Mouse (Mus musculus) neural tube, embryonic 14.5 days (tissue): ENCODE measurements around the gene Ttc28. TPM values are rescaled to one million over a fixed set of nuclear protein-coding genes. Genes with fewer than 3 reads are reported as not detected.

Experiments used
- ATAC-seq: fragments of 200-750 bp; cut with Nextera tagmentation; 2 replicates; pipeline ENCODE4 v1.8.0; 2017; ENCODE audit warnings: low read depth, mild to moderate bottlenecking, moderate TSS enrichment, moderate library complexity
- H3K27ac ChIP-seq: fragments of 300-500 bp; sonication (generic); 2 replicates; pipeline ENCODE4 v1.5.1; 2014; ENCODE audit warnings: low read depth, mild to moderate bottlenecking, control low read depth, low read length, moderate library complexity, mixed read lengths
- H3K27me3 ChIP-seq: fragments of 300-500 bp; sonication (generic); 2 replicates; pipeline ENCODE4 v1.6.1; 2014; ENCODE audit warnings: low read length; ENCODE audit not compliant: control insufficient read depth, insufficient read depth
- H3K36me3 ChIP-seq: fragments of 300-500 bp; sonication (generic); 2 replicates; pipeline ENCODE4 v1.6.1; 2014; ENCODE audit warnings: low read length, mixed read lengths; ENCODE audit not compliant: control insufficient read depth, insufficient read depth
- H3K4me1 ChIP-seq: fragments of 300-500 bp; sonication (generic); 2 replicates; pipeline ENCODE4 v1.6.1; 2014; ENCODE audit warnings: low read length; ENCODE audit not compliant: control insufficient read depth, insufficient read depth
- H3K4me2 ChIP-seq: fragments of 300-500 bp; sonication (generic); 2 replicates; pipeline ENCODE4 v1.6.1; 2014; ENCODE audit warnings: mild to moderate bottlenecking, low read depth, low read length, control low read depth
- H3K4me3 ChIP-seq: fragments of 300-500 bp; sonication (generic); 2 replicates; pipeline ENCODE4 v1.5.1; 2014; ENCODE audit warnings: low read depth, low read length, control low read depth, mixed read lengths
- H3K9ac ChIP-seq: fragments of 300-500 bp; sonication (generic); replicated peaks from 2 replicates; pipeline ENCODE4 v1.6.1; 2014; ENCODE audit warnings: low read depth, mild to moderate bottlenecking, control low read depth, low read length, mixed read lengths
- H3K9me3 ChIP-seq: fragments of 300-500 bp; sonication (generic); 2 replicates; pipeline ENCODE4 v1.6.1; 2016; ENCODE audit warnings: low read length; ENCODE audit not compliant: control insufficient read depth
- WGBS: fragments of 180-500 bp; shearing (Covaris S2); extraction: QIAGEN DNeasy Blood & Tissue Kit; methylation state at CpG from one replicate; pipeline ENCODE4 v1.1.7; 2014; 5-methylcytosine and 5-hydroxymethylcytosine counted together
- polyA plus RNA-seq: library from polyadenylated mRNA; unstranded; fragments of >200 nt; fragmentation: Nextera tagmentation; extraction: Ambion mirVana; gene quantifications from 2 replicates; pipeline ENCODE4 v1.2.1, GENCODE M21; 2014

Gene Ttc28
- polyA plus RNA-seq, 1 experiment from 2014 or later, result 37.6 TPM

DNA sequence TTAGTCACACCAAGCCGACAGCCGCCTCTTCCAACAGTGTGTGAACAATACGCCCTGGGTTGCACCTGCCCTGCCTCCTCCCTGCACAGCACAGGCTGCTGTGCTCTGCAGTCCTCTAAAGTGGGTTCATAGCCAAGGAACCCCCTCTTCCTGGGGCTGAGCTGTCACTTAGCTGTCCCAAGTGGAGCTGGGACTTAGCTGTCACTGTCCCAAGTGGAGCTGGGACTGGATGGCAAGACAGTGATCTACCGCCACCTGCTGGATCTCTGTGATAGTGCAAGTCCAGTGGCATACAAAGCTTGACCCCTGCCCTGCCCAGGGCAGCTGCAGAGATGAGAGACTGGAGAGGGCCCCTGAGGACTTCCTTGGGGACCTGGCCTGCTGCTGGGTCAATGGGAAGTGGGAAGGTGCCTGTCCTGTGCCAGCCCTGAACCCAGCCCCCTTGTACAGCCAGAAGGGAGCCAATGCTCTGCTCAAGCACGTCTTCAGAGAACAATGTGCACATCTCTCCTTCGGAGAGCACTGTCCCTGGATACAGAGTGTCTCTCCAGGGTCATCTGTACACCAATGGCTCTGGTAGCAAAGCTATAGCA lies 390.1 kb downstream of the Ttc28 start:
- no peaks in the 10 kb centered on the region for H3K4me1 ChIP-seq

DNA sequence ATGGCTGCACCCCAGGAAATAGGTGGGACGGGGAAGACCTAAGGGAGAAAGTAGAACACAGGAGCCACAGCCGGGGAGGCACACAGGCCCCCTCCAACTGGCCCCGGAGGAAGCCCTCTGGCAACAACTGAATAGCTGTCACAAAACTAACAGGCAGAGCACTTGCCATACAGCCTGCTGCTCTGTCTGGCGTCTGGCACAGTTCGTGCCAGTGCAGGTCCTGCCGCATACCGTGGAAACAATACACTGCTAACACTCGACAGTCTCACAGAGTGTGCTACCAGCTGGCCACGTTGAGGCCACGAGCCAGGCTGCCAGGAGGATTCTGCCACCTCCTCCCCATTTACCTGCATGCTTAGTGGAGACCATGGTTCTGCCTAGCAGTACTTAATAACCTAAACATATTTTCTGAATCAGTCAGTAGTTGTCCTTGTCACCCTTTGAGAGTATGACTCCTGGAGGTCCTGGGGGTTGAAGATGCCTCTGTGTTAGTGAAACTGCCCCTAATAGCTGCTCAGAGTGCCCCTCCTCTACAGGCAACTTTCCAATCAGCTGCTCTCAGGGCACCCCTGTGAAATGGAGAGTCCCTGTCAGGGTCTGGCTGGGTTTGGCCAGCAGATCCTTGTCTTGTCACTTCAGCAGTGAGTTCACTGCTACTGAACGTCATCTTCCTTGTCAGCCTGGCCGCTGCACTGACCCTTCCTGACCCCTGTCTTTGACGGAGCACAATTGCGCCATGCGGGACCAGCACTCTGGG lies 390.8 kb downstream of the Ttc28 start:
- peaks cover 19% of the 10 kb centered on the region for H3K36me3 ChIP-seq
- no peaks in the 10 kb centered on the region for H3K4me1 ChIP-seq
- no peak overlapping the region for H3K4me3 ChIP-seq
- H3K9me3 ChIP-seq, result no peaks in the 10 kb centered on the region
- 56% methylated on average over 15 of the region's 15 CpGs for WGBS
- peak; percentile 29; the same call in 1 of the 2 replicates for ATAC-seq
- no peak overlapping the region for H3K27ac ChIP-seq
- H3K27me3 ChIP-seq, result no peaks in the 10 kb centered on the region
- no peak overlapping the region for H3K4me2 ChIP-seq
- no peak overlapping the region for H3K9ac ChIP-seq

More for the DNA sequence above, 390.1 kb downstream of the Ttc28 start:
- peak; percentile 14; the same call in 1 of the 2 replicates for ATAC-seq
- no peaks in the 10 kb centered on the region for H3K9me3 ChIP-seq
- 61% methylated on average over 6 of the region's 6 CpGs for WGBS
- H3K36me3 ChIP-seq, result peaks cover 19% of the 10 kb centered on the region
- H3K27ac ChIP-seq, result no peak overlapping the region
- no peak overlapping the region for H3K4me2 ChIP-seq
- H3K4me3 ChIP-seq, result no peak overlapping the region
- H3K27me3 ChIP-seq, result no peaks in the 10 kb centered on the region
- no peak overlapping the region for H3K9ac ChIP-seq

DNA sequence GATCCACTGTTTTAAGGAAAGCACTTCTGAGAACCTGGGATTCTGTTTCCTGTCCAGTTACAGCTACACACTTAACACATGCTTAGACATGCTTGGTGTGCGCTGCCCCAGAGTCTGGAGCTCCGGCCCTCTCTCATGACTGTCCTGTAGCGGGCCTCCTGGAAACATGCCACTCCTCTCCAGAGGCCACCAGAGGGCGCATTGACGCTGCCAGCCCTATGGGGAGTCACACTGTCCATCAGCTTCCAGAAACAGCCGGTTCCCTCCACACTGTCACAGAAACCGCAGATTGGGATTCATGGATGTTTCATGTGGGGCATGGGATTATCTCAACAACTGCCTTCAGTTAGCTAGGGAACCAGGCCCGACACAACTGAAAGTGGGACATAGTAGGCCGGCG lies 394.0 kb downstream of the Ttc28 start:
- no peak overlapping the region for H3K9ac ChIP-seq
- 32% methylated on average over 10 of the region's 10 CpGs for WGBS
- no peaks in the 10 kb centered on the region for H3K9me3 ChIP-seq
- no peak overlapping the region for H3K4me3 ChIP-seq
- H3K27me3 ChIP-seq, result no peaks in the 10 kb centered on the region
- H3K4me2 ChIP-seq, result no peak overlapping the region
- ATAC-seq, result peak; percentile 63; the same call in 1 of the 2 replicates
- H3K36me3 ChIP-seq, result peaks cover 26% of the 10 kb centered on the region
- H3K4me1 ChIP-seq, result no peaks in the 10 kb centered on the region
- H3K27ac ChIP-seq, result no peak overlapping the region

DNA sequence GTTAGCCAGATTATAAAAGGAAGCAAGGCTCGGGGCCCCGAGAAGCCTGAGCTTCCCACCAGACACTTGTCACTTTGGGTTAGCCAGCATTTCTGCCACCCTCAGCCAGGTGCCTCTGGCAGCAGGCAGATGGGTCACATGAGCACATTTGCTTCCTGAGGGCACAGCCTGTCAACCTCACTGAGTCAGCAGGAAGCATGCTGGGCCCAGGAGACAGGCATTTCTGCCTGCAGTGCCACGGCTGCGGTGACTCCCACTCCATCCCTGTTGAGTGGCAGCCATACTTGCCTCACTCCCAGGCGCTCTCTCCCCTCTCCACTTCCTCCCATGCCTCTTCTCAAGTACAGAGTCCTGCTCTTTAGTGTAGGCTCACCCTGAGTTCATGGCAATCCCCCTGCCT lies 395.3 kb downstream of the Ttc28 start:
- no peaks in the 10 kb centered on the region for H3K9me3 ChIP-seq
- H3K4me1 ChIP-seq, result no peaks in the 10 kb centered on the region
- peaks cover 26% of the 10 kb centered on the region for H3K36me3 ChIP-seq
- WGBS, result 71% methylated on average over 5 of the region's 5 CpGs
- H3K27ac ChIP-seq, result no peak overlapping the region
- H3K27me3 ChIP-seq, result no peaks in the 10 kb centered on the region
- ATAC-seq, result no peak
- no peak overlapping the region for H3K9ac ChIP-seq
- no peak overlapping the region for H3K4me2 ChIP-seq
- H3K4me3 ChIP-seq, result no peak overlapping the region

DNA sequence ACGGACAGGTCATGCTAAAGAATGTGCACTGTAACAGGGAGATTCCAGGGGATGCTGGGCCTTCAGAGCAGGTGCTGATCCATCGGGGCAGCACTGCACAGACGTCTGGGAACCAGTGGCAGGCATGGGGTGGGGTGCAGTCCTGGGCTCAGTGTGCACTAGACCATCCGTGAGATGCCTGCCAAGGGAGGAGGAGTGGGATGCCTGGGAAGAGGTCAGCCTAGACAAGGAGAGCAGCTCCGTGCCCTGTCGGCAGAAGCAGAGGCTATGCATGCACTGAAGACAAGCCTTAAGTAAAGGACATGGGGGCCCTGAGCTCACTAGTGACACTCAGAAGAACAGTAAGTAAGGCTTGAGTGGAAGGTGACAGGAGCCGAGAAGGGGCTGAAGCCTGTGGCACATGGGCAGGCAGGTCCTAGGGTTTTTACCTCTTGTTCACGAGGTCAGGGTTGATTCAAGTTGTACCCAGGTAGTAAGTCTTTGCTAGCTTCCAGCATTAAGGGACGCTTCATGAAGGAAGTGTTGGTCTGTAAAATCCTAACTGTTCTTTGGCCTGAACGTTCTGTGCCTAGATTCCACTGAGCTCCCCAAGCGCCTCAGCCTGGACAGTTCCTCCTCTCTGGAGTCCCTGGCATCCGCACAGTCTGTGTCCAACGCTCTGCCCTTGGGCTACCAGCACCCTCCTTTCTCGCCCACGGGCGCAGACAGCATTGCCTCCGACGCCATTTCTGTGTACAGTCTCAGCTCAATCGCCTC lies 405.0 kb downstream of the Ttc28 start:
- Histone ChIP-seq H3K27ac (no peak overlapping the region), H3K27me3 (no peaks in the 10 kb centered on the region), H3K4me1 (no peaks in the 10 kb centered on the region), H3K9me3 (no peaks in the 10 kb centered on the region), H3K9ac (no peak overlapping the region), H3K4me3 (no peak overlapping the region), H3K36me3 (peaks cover 50% of the 10 kb centered on the region), H3K4me2 (no peak overlapping the region)
- ATAC-seq, result no peak
- WGBS, result 85% methylated on average over 19 of the region's 19 CpGs

DNA sequence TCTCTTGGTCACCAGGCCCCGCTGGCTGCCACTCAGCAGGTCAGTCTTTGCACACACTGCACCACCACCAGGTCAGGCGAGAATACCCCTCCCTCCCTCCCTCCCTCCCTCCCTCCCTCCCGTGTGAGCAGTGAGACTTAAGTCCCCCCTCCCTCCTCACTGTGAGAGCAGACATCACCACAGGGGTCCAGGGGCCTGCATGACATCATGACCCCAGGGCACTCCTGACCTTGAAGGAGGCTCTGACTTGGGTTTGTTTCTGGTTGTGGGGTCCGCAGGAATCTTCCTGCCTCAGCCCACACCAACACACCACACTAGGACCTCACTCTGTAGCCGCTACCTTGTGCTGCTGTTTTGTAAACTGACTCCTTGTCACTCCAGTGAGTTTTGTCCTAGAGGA lies 408.0 kb downstream of the Ttc28 start:
- H3K27ac ChIP-seq, result no peak overlapping the region
- H3K4me1 ChIP-seq, result no peaks in the 10 kb centered on the region
- H3K27me3 ChIP-seq, result no peaks in the 10 kb centered on the region
- no peak overlapping the region for H3K4me3 ChIP-seq
- WGBS, result 63% methylated on average over 5 of the region's 5 CpGs
- H3K4me2 ChIP-seq, result no peak overlapping the region
- H3K9ac ChIP-seq, result no peak overlapping the region
- no peak for ATAC-seq
- no peaks in the 10 kb centered on the region for H3K9me3 ChIP-seq
- peaks cover 31% of the 10 kb centered on the region for H3K36me3 ChIP-seq

DNA sequence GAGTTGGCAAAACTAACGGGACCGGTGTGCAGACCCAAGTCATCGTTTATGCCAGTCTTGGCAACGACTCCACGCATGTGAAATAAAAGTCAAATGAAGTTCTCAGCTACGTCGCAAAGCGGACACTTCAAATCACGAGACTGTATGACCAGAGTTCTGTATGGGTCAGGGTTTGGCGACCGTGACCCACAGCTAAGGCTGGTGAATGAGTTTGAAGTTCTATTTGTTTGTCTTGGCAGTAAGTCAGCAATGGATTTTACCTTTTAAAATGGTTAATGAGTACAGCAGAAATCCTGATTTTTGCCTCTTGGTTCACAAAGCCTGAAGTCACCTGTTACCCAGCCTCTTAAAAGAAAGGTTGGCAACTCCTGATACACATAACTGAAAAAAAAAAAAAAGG lies 408.9 kb downstream of the Ttc28 start:
- 92% methylated on average over 11 of the region's 11 CpGs for WGBS

DNA sequence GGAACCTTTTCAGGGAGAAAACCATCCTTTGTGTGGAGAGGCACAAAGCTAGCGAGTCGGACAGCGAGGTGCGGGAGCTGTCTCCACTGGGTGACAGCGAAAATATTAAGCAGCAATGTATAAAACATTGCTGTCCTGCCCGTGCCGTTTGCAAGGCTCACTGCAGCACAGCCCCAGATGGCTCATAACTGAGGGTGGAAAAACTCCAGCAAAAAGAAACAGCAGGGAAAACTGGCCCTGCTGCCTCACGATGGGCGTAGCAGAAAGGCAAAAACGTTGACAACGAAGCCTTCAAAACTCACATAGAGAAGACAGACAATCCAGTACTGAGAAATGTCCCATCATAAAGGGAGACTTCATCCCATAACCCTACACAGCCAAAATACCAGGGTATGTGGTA lies 410.5 kb downstream of the Ttc28 start:
- Histone ChIP-seq H3K27me3 (no peaks in the 10 kb centered on the region), H3K27ac (no peak overlapping the region), H3K4me2 (no peak overlapping the region), H3K36me3 (peaks cover 19% of the 10 kb centered on the region), H3K9me3 (no peaks in the 10 kb centered on the region), H3K4me3 (no peak overlapping the region), H3K4me1 (no peaks in the 10 kb centered on the region), H3K9ac (no peak overlapping the region)
- no peak for ATAC-seq
- WGBS, result 68% methylated on average over 11 of the region's 11 CpGs

More for the DNA sequence above, 408.9 kb downstream of the Ttc28 start:
- no peak overlapping the region for H3K9ac ChIP-seq
- no peaks in the 10 kb centered on the region for H3K27me3 ChIP-seq
- no peak for ATAC-seq
- H3K4me1 ChIP-seq, result no peaks in the 10 kb centered on the region
- peaks cover 23% of the 10 kb centered on the region for H3K36me3 ChIP-seq
- H3K27ac ChIP-seq, result no peak overlapping the region
- H3K4me3 ChIP-seq, result no peak overlapping the region
- H3K9me3 ChIP-seq, result no peaks in the 10 kb centered on the region
- H3K4me2 ChIP-seq, result no peak overlapping the region

DNA sequence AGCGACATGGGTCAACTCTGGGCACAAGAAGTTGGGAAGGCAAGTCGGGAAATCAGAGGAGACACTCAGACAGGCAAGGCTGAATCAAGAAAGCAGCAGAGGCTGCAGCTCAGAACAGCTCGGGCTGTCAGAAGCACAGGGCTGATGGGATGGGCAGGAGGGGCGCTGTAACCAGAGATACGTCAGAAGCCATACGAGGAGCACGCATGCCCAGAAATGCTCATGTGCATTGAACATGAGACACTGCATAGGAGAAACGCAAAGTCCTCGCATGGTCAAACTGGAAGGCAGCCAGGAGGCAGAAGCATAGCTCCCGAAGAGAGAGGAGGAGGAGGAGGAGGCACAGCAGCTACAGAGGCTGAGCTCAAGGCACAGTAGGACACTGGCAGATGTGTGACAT lies 412.0 kb downstream of the Ttc28 start:
- Histone ChIP-seq H3K9me3 (no peaks in the 10 kb centered on the region), H3K36me3 (peaks cover 3% of the 10 kb centered on the region; the same call in 1 of the 2 replicates), H3K4me3 (no peak overlapping the region), H3K27me3 (no peaks in the 10 kb centered on the region), H3K4me2 (no peak overlapping the region), H3K9ac (no peak overlapping the region), H3K27ac (no peak overlapping the region), H3K4me1 (no peaks in the 10 kb centered on the region)
- WGBS, result 56% methylated on average over 10 of the region's 10 CpGs
- ATAC-seq, result peak; percentile 65; the same call in 1 of the 2 replicates
